Mouse (Mus musculus) skeletal muscle tissue, adult 2 months (tissue): ENCODE results near the gene Tmem26.
"Not testable (repeated sequence)": the region's sequence is repeated elsewhere in the genome, so short reads cannot be mapped to it uniquely, and the experiment has no call there.

Experiments
- DNase-seq: peaks from one replicate; pipeline ENCODE4 v3.0.0-alpha.2; 2012; ENCODE audit warnings: low read depth, low spot score

Tmem26 gene

DNA sequence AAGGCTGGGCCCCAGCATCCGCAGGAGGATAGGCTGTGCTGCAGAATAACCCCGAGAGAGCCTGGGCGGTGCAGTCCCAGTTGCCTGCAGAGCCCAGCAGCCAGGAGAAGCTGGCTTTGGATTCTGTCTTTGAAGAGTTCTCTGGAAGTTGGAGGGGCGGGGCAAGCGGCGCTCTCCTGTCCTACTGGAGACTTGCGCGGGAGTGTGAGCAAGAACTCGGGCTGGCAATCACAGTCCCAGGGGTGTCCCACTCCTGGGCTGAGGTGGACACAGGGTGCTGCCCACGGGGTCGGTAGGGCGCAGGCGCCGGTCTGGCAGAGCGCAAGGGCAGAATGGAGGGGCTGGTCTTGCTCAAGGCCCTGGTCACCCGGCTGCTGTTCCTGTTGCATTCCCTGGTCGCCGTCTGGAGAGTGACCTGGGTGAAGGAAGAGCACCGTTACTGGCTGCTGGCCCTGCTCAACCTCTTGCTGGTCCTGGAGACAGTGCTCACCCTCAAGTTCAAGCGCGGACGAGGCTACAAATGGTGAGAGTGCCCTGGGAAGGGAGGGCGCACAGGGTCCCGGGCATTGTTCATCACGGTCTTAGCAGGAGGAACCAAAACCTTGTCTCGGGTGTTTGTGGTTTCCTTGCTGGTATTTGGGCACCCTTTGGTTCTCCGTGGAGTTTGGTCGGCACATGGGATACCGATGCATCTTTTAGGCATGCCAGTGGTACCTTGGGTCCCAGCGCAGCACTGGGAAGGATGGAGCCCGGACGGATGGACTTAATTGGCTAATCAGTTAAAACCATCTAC lies at the start of gene Tmem26:
Gene Tmem26 (plus strand): TSS at position 79 of the 793 bp plus-strand sequence.
- no peak for DNase-seq

DNA sequence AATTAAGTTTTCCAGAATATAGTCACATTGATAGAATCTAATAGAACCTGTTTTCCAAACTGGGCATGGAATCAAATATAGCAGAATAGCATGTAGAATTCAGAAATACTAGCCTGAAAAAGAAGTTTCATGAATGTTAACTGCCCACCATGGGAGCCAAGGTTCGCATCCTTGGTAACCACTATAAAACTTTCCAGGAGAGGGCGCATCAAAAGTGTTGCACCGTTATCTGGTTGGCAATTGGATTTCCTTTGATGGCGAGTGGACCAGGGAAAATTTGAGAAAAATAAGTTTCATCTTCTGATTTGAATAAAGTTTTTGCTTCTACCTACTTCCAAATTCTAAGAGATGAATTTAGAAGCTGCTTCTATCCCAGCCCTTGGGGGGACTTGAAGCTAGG lies 44.8 kb upstream of the Tmem26 start:
- DNase-seq = no peak

DNA sequence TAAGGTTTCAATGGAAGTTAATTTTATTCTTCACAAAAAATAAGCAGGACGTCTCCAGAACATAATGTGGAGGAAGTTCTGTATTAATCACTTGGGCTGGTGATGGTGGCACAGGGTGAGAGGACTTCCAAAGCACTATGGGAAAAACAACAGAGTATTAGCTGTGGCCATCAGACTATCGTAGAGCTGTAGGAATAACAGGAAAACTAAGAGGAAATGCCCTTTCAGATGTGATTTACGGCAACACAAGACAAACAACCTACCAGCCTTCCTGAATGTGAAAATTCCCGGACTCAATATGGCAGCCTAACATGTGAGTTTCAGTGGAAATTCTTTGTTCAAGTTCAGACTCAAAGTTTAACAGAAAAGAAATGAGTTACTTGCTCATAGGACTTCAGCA lies 42.2 kb upstream of the Tmem26 start:
- DNase-seq = no peak

DNA sequence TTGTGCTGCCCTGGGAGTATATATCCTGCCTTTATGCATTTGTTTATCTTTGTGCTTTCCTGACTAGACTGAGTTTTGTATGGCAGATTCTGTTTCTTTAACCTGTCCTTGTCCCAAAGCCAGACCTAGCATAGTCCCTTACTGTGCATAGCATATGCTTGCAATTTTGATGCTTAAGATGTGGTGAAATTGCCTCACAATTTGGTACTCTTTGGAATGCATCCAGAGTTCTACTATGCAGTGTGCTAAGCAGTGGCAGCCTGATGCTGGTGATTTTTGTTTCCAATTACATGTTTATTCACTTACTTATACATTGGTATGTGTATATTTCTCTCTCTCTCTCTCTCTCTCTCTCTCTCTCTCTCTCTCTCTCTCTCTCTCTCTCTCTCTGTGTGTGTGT lies 37.9 kb upstream of the Tmem26 start:
- DNase-seq = no peak

DNA sequence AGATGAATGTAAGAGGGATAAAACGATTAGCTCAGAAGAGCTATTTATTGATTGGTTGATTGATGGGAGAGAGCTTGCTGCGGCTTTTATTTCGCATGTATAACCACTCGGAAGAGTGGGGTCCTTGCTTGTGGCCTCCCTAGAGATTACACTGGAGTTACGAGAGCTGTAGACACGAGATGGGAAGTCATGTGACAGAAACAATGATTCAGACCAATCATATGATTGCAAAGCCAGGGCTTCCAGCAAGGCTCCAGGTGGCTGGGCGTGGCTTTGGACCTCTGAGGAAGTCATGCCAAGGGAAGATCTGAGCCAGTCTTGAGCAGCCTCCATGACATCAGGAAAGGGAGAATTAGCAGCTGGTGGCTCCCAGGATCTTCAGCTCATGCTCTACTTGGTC lies 32.3 kb upstream of the Tmem26 start:
- DNase-seq = no peak

DNA sequence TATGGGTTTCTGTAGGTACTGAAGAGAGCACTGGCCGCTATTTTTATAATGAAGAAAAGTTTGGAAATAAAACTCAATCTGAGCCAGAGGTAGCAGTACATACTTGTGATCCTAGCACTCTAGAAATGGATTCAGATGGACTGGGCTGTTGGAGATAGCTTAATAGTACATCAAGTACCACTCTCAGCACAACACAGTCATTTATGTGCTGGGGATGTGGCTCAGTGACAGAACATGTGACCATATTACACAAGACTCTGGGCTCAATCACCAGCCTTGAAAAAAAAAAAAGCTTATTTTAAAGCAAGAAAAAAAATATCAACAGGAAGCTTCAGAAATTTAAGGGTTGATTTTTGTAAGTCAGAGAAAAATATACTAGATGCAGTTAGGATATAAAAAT lies 31.0 kb upstream of the Tmem26 start:
- DNase-seq = peak; percentile 38

DNA sequence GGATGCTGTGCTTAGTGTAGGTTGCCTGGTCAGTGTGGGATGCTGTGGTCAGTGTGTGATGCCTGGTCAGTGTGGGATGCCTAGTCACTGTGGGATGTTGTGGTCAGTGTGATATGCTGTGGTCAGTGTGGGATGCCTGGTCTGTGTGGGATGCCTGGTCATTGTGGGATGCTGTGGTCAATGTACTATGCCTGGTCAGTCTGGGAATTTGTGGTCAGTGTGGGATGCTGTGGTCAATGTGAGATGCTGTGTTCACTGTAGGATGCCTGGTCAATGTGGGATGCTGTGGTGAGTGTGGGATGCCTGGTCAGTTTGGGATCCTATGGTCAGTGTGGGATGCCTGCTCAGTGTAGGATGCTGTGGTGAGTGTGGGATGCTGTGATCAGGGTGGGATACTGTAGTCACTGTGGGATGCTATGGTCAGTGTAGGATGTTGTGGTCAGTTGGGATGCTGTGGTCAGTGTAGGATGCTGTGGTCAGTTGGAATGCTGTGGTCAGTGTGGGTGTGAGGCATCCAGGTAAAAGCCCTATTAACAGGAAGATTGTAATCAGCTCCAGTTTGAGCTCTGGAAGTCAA lies 27.6 kb upstream of the Tmem26 start:
- DNase-seq = no peak

DNA sequence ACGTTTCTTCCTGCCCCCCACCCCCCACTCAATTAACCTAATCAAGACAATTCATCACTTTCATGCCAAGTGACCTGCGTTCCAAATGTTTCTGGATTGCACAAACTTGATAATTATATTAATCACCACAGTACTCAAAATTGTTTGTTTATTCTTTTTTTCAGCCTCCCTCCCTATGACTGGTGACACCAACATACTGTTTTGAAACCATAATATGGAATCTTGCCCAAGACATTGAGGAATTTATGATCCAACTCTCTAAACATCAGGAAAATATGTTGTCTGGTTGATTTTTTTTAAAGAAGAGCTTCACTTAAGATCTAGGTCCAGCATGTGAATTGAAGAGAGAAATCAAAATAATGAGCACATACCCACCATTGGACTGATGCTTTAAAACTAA lies 19.2 kb upstream of the Tmem26 start:
- DNase-seq = no peak

DNA sequence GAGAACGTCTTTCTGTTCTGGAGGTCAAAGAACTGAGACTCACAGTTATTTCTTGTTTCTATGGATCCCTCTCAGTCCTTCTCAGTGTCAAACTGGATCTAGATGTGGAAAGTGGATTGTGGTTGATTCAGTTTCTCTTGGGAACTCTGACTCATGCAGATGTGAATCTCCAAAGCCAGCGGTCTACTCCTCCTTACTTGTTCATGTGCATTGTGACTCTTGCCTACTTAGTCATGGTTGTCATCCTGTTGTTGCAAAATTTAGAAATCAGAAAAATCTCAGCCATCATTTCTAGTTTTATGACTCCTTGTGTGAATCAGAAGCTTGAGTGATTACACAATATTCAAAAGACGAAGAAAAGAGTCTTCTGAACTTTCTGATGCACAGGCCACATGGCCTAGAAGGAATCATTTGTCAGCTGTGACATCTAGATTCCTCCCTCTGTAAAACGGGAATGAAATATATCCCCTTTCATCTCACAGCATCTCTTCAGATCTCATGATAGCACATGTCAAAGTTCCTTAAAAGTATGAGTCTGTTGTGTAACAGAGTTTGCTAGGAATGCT lies 17.9 kb upstream of the Tmem26 start:
- DNase-seq = peak; percentile 35

DNA sequence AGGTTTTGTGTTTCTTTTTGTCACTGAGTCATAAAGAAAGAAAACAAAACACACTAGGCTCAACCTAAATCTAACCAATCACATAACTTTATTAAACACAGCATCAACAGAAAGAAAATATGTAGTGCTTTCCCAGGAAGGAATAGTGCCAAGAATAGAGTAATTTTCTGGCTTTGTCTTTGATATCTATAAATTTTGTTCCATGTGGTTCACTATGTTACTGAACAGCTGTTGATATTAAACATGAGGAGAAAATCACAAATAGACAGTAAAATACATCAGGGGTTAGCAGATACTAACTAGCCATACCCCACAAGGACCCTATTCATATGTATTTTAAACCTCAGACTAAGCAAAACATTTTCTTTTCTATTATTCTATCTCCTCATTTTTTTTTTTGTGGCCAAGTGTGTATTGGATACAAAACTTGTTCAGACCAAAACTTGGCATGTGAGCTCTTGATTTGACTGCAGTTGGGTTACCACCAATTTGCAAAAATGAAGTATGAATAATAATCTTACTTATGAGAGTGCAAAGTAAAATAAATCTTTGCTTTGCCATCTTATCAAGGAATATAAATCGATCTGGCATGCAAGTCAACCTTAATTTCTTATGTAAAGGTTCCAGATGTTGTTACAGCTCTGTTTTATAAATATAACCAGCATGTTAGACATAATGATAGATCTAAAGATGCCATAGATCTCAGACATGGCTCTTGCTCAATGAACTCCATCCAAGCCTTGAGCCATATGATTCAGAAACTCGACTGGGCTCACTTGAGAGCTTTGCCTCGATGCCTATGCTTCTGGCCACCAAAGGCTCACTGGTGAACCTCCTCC lies 16.2 kb upstream of the Tmem26 start:
- DNase-seq = no peak

DNA sequence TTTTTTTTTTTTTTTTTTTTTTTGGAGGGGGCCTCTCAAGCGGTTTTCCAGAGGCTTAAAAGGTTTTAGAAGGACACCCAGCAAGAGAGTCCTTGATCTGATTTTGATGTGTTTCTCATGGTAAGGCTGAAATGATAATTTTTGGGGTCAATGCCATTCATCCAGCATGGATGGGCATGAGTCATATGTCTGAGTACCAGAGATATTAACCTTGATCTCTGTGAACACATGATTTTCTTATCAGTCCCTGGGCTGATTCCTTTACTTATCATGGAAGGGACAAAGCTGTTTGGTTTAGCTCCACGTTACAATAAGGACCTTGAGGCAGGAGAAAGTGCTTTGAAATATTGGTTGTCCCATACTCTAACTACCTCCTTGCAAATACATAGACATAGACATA lies 10.5 kb upstream of the Tmem26 start:
- no peak for DNase-seq

DNA sequence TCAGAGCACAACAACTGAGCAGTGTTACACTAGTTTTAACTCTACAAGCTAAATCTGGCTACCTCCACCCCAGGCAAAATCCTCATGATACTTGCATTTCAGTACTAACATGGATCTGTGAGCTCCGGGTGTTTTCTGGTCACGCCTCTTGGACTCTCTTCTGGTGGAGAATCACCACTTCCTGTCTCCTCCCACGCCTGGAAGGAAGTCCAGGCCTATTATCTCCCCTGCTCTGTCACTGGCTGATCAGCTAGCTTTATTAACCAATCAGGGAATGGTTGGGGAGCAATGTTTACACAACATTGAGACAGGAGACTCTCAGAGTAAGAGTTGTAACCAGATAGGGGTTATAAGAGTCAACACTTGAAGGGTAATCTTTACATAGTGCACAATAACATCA lies 9.1 kb upstream of the Tmem26 start:
- no peak for DNase-seq

DNA sequence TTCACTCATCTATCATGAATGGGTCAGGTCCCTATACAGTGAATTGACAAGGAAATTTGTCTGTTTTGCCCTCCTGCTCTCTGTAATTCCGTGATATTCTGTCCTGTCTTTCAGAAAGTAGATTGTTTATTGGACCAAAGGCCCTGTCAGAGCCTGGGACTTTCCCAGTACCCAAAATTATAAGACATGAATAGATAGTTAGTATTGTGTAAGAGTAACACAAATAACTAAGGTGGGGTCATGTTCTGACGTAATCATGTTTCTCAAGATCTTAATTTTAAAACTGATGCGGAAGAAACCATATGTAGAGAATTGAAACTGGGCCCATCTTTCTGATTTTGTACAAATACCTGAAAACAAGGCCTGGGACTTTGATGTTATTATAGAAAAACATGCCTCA lies 8.1 kb upstream of the Tmem26 start:
- no peak for DNase-seq

DNA sequence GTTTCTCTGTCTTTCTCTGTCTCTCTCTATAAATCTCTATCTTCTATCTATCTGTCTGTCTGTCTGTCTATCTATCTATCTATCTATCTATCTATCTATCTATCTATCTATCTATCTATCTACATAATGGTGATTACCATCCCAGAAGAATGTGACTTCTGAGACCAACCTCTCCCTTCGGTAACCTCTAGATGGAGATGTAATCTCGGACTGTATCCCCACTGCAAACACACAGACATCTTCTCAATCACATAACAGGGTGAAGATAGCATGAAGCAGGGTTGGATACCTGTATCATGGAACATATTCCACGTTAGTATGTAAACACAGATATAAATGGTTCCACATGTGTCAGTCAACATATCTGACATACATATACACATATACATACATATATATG lies 5.1 kb upstream of the Tmem26 start:
- no peak for DNase-seq

DNA sequence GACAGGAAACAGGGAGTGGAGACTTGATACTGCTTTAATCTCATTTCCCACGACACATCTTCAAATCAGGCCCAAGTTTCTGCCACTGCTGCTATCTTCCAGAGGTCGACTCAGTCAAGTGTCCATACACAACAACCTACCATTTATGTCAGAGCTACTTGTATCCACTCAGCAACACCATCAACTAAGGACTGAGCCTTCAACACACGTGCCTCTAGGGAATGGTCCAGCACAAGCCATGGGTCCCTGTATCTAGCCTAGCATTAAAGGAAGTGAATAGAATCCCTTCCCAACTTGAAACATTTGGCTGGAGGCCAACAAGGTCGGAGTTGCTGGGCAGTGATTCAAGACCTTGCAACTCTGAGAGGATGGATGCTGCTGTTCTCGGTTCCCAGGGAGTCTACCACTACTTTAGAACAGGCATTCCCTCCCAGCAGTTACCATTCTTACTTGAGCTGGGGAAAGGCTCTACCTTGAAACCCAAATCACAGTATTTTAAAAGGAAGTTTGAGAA lies 2.5 kb upstream of the Tmem26 start:
- no peak for DNase-seq

DNA sequence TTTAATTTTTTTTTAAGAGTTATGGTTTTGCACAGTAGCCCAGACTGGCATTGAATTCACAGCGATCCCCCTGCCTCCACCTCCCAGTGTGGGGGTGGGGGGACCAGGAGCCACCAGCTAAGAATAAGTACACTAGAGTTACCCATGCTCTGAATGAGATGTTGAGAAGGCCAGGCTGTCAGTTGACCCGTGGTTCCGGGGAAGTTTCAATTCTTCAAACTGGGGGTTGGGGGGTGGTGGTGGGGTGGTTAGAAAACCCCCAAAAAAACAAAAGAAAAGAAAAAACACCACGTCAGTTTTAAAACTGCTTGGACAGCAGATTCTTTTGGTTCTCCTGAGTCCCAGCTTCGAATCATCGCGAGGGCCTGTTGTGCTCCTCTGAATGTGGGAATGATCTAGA lies 431 bp upstream of the Tmem26 start:
- DNase-seq = no peak

DNA sequence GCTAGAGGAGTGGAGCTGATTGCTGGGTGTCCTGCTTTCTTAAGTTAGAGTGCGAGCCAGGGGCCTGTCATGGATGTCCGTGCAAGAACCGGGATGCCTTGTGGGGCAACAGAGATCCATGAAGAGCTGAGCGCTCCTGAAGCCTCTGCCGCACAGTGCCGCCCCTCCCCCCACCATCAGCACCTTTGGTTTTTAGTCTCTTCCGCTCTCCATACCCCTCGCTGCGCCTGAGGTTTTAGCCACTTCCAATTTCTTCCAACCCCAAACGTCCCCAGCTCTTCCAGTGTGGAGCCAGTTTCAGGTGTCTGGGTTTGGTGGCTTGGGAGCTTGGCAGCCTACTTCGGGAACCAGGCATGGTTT lies 895 bp downstream of the Tmem26 start:
- DNase-seq = no peak

DNA sequence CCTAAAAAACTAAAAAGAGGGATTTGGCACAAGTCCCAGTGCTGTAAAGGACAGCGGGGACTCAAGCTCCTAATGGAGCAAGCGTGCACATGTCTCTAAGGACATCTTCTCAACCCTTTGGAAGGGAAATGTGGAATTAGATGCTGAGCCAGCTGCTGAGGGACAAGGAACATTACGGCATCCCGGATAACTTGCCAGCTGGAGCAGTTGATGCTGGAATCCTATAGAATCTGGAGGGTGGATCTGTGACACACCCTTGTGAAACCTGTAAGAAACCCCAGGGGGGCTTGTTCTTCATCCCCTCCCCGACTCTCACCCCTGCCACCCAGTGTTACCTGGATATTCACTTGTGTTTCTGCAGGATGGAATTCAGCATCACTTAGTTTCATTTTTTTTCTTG lies 4.0 kb downstream of the Tmem26 start:
- no peak for DNase-seq

DNA sequence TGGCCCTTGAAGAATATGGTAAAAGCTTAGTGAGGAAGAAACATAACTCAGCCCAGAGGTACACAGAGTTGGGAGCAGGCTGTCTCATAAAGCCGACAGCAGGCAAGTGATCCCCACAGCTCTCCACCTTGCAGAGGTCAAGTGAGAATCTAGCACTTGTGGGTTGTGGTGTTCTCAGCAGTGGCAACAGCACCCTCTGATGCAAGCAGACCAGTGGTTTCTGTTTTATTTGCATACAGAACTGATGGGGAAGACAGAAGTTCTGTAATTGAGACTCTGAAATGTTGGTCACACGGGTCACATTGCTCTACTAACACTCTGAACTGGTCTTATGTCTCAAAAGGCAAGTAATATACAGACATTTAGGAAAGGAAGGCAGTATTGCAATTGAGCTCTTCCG lies 12.2 kb downstream of the Tmem26 start:
- no peak for DNase-seq

DNA sequence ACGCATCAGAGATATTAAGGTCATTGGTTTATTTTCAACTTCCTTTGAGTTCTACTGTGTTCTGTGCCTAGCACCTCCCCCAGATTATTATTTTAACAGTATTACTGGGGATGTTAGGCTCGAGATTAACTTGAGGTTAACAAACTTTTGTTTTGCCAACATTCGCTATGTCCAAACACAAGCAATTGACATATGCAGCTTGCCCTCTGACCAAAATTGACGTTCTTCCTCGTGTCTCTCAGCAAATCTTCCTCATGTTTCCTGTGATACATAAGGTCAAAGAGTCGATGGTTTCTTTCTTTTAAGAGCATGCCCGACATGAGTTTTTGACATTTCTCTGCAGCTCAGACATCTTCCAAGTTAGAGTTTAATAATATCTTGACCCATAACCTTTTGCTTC lies 13.9 kb downstream of the Tmem26 start:
- DNase-seq = no peak

DNA sequence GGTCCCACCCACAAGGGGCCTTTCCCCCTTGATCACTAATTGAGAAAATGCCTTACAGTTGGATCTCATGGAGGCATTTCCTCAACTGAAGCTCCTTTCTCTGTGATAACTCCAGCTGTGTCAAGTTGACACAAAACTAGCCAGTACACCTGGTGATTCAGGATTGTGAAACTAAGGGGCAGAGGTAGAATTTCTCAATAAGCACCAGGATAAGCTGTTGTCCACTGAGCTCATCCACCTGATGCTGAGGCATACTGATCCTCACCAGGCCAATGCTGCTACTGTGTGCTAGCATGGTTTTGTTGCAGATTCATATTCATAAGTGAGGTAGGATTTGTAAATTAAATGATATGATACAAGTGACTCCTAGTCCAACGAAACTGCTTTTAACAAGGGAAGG lies 15.5 kb downstream of the Tmem26 start:
- DNase-seq = not testable (repeated sequence)

DNA sequence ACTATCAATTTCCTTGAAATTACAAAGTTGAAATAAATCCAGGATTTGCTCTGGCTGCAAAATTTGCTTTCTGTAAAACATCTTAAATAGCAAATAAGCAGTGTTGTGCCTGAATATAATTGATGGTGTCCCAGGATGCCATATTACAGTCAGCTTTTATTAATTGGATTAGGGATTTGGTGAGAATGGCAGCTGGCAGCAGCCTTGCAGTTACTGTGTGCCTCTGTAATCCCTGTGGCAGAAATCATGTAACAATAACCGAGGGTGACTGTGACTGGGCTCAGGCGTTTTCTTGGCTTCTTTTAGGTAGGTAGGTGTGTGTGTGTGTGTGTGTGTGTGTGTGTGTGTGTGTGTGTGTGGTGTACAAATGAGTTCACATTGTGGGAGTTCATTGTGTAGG lies 16.8 kb downstream of the Tmem26 start:
- DNase-seq = no peak
